Mouse (Mus musculus) heart, postnatal 36 days (tissue): ENCODE results near the gene Pou4f1. TPM values are rescaled to one million over a fixed set of nuclear protein-coding genes. Genes with fewer than 3 reads are reported as not detected.
"Not testable (repeated sequence)": the region's sequence is repeated elsewhere in the genome, so short reads cannot be mapped to it uniquely, and the experiment has no call there.

ENCODE experiments used
- DNase-seq, 2 experiments: peaks; one replicate each; pipeline ENCODE4 v3.0.0; 2021 to 2022
- intact Hi-C: fragments of 180-260 bp; cut with DNase I; formaldehyde crosslinking; loops from one replicate; pipeline ENCODE4 v1.15.1; 2025
- total RNA-seq, 2 experiments: library from RNA; stranded (reverse); gene quantifications; 2 replicates each; pipeline ENCODE4 v1.2.3; 2021

Pou4f1 gene
- total RNA-seq: under 1 TPM; 0.06 to 0.08 TPM

DNA sequence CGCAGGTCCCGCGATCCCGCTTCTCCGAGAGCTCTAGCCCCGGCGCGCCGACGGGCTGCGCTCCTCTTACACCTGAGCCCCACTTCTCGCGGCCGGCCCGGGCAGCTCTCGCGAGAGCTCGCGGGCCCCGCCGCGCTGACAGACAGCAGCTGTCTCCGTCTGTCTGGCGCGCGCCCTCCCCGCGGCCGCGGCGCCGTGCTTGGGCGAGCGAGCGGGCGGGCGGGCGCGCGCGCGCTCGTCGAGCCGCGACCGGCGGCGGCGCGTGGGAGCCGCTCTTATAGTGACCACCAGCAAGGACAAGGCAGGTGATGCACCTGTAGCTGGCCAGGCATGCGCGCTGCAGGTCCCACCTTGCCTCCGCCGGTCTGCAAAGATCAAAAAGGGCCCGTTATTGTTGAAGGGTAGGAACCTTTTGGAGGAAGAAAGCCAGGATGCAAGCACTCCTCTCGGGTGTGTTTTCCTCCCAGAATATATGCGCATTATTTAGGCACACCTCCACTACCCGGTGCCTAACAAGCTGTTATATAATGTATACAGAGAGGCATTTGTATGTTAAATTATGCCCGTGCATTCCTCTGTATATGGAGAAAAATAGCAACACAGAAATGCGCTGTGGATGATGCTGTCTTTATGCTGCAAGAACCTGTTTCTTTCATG is at the start of gene Pou4f1:
TSS of gene Pou4f1 (minus strand) at position 34 of the 657 bp plus-strand sequence.
- peak in 1 of 2 experiments; percentile 43 for DNase-seq
- intact Hi-C loops: loop anchor here (10.0 kb wide), 2 partner anchors 347 to 753 kb away; no protein-coding TSS in a partner anchor

DNA sequence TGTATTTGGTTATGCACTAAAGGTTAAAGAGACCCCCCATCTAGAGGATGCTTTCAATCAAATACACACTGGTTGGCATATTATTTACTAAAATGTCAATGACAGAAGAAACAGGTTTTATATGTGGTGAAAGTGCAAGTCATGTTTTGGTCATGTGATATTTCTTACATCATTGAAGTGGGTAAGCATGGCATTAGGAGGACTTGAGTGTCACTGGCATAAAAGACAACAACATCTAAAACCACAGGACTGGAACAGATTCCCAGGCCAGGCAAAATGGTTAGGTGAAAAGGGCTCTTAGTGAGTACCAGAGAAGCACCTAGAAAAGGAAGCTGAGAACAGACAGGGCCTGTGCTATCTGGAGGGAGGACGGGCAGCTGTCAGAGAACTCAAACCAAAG is 43.9 kb upstream of the Pou4f1 start:
- no peak for DNase-seq
- intact Hi-C loops: no loop called here

DNA sequence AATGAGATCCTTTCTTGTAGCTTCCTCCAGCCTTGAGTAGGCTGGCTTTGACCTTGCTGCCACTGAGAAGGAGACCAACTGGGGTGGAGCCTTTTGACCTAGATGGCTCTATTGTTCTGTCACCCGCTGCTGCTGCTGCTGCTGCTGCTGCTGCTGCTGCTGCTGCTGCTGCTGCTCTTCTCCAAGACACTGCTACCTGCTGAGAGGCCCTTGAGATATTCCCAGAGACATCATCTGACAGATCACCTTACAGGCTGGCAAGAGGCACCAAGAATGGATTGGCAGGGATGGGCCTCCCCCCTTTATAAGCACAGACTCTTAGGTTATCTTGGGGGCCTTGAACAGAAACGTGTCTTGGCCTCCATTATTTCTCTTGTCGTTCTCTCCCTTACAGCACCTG is 35.0 kb upstream of the Pou4f1 start:
- DNase-seq, intact Hi-C loops: not testable (repeated sequence)

DNA sequence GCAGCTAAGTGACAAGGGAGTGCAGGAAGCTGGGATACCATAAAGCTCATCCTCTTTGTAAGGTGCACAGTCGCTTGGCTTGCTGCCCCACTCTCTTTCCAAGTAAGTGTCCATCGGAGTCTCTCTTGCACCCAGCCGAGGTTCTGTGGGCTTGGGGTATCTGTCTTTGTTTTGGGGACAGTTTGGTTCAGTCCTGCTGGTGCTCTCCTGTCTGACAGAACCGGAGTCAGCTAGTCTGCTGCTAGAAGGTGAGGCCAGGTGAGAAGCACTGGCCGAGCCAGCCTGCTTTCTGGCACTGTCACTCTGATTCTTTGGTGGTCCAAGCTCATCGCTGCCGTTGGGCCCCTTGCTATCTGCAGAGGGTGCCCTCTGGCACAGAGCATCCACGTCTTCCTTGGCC is 12.0 kb upstream of the Pou4f1 start:
- intact Hi-C loops: no loop called here
- no peak for DNase-seq

DNA sequence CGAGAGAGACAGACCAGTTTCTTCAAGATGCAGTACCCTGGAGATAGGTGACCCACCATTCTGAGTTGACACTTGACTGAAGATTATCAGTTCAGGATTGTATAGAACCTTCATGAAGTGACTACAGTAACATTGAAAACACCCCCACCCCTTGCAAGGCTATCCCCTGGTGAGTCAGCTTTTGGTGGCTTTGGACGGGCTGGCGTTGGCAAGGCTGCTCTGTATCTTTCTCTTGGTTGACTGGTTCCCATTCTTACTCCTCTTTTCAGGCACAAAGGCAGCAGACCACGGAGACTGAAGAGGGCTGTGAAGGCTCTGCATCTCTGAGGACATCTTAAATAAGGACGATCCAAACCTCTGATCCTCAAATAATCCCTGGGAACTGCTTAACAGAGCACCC is 10.8 kb upstream of the Pou4f1 start:
- no peak for DNase-seq
- intact Hi-C loops: no loop called here

DNA sequence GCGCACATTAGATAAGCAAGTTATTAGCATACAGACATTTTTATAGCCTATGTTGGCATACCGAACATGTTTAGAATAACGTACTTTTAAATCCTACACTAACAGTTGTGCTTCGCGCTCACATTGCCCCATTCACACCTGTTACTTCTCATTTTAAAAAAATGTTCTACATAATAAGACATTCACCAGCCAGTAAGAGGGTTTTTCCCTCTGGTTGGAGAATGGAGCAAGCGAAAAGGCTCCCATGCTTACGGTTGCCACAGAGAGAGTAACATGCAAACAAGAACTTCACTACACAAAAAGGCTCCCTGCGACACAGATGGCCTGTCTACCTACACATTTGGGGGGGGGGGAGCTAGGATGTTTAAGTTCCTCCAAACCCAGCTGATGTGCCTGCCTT is 9.8 kb upstream of the Pou4f1 start:
- intact Hi-C loops: no loop called here
- DNase-seq: no peak

DNA sequence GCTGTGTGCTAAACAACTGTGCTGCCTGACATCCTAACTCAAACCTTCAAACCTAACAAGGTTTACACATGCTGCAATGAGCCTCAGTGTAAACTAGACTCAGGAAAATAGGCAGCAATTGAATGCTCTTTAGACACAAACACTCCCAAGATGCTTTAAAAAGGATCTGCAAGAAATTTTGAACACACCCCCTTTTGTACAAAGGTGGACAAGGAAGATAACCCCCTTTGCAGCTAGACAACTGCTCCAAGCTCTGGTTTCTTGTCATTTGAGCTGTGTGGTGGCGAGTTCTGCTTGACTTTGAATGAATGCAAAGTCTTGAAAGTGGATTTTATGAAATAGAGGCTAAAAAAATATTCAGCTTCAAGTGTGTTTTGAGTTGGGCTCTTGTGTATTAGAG is 7.6 kb upstream of the Pou4f1 start:
- no peak for DNase-seq
- intact Hi-C loops: no loop called here

DNA sequence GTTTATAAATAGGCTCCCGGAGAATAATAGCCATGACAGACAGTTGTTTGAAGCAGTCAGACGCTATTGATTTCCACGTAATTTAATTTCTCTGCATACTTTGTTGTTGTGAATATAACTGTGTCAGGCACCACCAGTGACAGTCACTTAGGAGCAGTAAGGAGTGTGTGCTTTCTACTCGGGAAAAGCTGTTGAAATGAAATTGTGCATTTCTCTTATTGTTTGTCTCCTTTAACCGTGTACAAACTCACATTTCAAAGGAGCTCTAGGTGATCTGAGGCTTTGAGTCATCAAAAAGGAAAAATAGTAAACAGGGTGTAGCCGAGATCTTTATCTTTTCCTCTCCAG is 798 bp upstream of the Pou4f1 start:
- intact Hi-C loops: loop anchor here (10.0 kb wide), 2 partner anchors 346 to 754 kb away; no protein-coding TSS in a partner anchor
- DNase-seq: no peak

- intact Hi-C loops: loop anchor here (10.0 kb wide), 2 partner anchors 347 to 753 kb away; no protein-coding TSS in a partner anchor
- peak in 1 of 2 experiments; percentile 24 for DNase-seq
Measured at GRCm38 (mm10) chr14:104467133-104467965, 450 bp downstream of the Pou4f1 start.

GRCm38 (mm10) chr14:104466557-104466956 is 1.2 kb downstream of the Pou4f1 start:
- intact Hi-C loops: loop anchor here (10.0 kb wide), 2 partner anchors 348 to 752 kb away; no protein-coding TSS in a partner anchor
- DNase-seq: no peak

DNA sequence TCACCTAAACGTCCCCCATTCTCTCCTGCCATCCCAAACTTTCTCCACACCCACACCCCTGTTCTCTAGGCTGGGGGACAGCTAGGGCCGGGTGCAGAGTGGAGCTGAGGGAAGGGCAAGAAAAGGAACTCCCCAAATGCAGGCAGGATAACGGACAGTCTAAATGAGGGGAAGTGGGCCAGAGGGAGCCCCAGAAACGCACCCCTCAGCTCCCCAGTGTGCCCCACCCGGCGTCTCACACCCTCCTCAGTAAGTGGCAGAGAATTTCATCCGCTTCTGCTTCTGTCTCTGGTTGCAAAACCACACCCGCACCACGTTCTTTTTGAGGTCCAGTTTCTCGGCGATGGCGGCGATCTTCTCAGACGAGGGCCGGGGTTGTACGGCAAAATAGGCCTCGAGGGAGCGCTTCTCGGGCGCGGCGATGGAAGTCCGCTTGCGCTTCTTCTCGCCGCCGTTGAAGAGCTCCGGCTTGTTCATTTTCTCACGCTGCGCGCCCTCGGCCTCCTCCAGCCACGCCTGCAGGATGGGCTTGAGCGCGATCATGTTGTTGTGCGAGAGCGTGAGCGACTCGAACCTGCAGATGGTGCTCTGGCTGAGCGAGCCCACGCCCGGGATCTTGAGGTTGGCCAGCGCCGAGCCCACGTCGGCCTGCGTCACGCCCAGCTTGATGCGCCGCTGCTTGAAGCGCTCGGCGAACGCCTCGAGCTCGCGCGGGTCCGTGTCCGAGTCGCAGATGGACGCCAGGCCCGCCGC is 2.1 kb downstream of the Pou4f1 start:
- intact Hi-C loops: loop anchor here (10.0 kb wide), 2 partner anchors 349 to 751 kb away; no protein-coding TSS in a partner anchor
- peak in 1 of 2 experiments; percentile 23 for DNase-seq

- no peak for DNase-seq
- intact Hi-C loops: loop anchor here (10.0 kb wide), 2 partner anchors 350 to 750 kb away; no protein-coding TSS in a partner anchor
Measured at GRCm38 (mm10) chr14:104464841-104465240, 3.0 kb downstream of the Pou4f1 start.

DNA sequence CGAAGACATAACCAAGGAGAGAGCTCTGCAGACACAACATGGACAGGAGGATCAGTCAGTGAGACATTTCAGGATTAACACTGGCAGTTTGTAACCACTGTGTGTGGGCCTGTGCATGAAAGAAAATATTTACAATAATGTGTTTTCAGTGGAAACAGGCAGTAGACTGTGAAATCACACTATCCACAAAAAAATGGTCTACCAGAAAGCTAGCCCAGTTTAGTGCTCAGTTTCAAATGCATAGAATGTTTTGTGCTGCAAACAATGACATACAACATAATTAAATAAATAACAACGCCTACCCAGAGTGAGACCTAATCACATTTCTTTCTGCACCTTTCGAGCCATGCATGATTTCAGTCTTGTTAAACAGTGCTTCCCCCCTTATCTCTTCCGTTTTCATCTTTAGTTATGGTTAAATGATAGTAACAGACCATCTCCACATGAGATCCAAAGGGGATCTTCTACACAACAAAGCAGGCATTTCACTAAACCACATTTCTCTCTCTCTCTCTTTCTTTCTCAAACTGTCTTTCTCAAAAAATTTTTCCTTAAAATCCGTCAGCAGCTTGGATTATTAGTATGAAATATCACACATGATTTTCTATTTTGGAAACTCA is 4.1 kb downstream of the Pou4f1 start:
- no peak for DNase-seq
- intact Hi-C loops: loop anchor here (2.0 to 10.0 kb wide), 3 partner anchors 59 to 749 kb away; partner anchors contain the start of gene Rnf219

DNA sequence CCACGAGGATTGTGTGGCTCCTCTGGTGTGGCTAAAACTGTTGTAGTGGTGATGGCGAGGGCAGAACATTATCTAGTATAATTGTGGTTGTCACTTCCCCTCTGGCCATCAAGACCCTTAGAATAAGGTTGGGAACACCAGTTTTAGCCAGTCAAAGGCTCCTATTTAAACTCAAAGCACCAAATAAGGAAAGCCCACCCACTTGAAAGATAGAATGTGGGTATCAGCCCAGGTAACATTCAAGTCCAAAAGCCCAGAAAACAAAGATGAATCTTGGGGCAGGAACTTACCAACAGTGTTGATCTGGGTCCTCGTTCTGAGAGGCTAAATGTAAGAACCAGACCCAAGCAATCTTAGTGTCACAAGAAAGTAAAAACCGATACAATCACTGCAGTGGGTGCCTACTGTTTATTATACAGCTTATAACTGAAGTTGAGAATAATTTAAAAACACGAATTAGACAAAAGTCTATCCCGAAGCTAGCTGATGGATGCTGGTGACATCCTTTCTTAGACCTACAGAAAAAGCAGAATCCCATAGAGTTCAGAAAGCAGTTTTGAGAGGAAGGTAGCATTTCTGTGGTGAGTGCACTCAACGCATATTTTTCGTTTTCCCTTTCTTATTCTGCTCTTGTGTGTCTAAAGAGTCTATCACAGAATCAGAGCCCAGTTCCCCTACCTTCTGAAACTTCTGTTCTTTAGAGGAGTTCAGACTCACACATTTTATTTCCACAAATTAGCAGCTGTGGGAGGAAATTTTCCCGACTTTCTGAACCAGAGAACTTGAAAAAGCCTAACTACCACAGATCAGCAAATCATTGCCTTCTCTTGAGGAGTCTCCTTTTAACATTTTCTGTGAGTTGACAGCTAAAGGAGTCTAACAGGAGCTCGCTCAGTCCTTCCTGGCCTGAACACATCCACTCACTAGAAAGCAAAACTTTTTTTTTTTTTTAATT is 6.2 kb downstream of the Pou4f1 start:
- peak in 1 of 2 experiments; percentile 15 for DNase-seq
- intact Hi-C loops: loop anchor here (2.0 to 10.0 kb wide), 3 partner anchors 61 to 747 kb away; partner anchors contain the start of gene Rnf219

GRCm38 (mm10) chr14:104460325-104461285 is 7.2 kb downstream of the Pou4f1 start:
- DNase-seq: no peak
- intact Hi-C loops: loop anchor here (10.0 kb wide), 2 partner anchors 354 to 746 kb away; no protein-coding TSS in a partner anchor

DNA sequence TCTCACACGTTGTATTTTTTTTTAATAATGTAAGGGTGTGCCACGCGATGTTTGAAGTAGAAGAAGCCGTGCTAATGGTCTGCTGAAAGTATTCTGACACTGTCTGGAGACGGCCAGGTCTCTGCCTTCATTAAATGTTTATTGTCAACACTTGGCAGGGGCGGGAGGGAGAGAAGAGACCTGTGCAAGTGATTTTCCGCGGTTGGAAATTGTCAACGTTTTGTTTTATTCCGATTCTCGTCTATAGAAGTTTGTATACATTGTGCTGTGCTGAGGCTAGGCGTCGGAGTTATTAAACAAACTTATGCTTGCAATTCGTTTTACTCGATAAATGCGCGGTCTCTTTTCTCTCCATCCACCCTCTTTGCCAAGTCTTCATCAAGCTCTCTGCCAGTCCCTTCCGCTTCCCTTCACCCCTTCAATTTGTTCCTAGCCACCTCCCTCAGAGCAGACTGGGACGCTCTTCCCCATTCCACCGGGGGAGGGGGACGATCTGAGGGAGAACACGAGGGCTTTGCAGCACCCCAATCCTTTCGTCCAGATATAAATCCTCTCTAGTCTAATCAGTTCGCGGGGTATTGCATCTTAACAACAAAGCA is 8.2 kb downstream of the Pou4f1 start:
- intact Hi-C loops: loop anchor here (10.0 kb wide), 2 partner anchors 355 to 745 kb away; no protein-coding TSS in a partner anchor
- DNase-seq: peak in 1 of 2 experiments; percentile 22
